Mouse (Mus musculus) erythroblast, embryonic 14.5 days (primary cell): ENCODE measurements around the gene Egr2.

Experiments used
- GATA1 ChIP-seq: IDR thresholded peaks from 2 replicates; pipeline ENCODE4 v1.6.1; 2012; ENCODE audit warnings: low read length, inconsistent platforms, mixed read lengths
- TAL1 ChIP-seq: IDR thresholded peaks from 3 replicates; pipeline ENCODE4 v1.6.1; 2012; ENCODE audit warnings: low read length, inconsistent platforms, mixed read lengths

DNA sequence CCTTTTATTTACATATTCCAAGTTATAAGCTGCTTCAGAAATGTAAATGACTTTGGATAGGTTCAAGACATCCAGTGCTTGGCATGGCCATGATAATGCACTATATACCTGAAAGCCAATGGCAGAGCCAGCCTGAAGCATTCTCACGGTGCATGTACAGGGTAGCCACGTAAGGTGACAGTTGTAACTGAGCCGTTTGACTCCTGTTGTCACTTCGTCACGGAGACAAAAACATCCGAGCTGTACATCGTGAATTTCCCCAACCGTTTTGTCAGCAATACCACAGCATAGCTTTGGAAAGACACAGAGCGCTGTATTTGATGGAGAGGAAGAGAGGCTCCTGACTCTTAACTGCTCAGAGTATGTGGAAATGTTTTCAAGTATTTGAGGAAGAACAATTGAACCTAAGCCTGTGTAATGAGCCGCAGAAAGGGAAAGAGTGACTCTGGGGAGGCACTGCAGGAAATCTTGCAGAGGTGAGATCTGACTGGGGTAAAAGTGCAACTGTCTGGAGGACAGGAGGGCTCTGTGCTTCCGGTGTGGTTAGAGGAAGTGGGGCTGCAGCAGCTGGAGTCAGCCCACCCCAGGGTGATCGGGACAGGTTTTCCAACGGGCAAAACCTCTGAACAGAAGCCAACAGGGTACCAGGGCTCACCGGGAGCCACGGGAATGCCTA lies 31.8 kb upstream of the Egr2 start:
- no peak for TF ChIP-seq GATA1
- TF ChIP-seq TAL1 = no peak
